Mouse (Mus musculus) kidney, postnatal 0 days (tissue): Measurements from ENCODE around the gene Tctex1d2. TPM values are rescaled to one million over a fixed set of nuclear protein-coding genes. Genes with fewer than 3 reads are reported as not detected.

ENCODE experiments used
- ATAC-seq: fragments of 200-750 bp; cut with Nextera tagmentation; replicated peaks from 2 replicates; pipeline ENCODE4 v1.8.0; 2017; ENCODE audit warnings: low read depth, moderate number of reproducible peaks, moderate TSS enrichment, moderate library complexity; ENCODE audit not compliant: low FRiP score
- DNase-seq: peaks from one replicate; pipeline ENCODE4 v3.0.0-alpha.2; 2016; ENCODE audit warnings: low spot score
- H3K27ac ChIP-seq: fragments of 300-500 bp; sonication (generic); 2 replicates; pipeline ENCODE4 v1.5.1; 2014; ENCODE audit warnings: mild to moderate bottlenecking
- H3K27me3 ChIP-seq: fragments of 300-500 bp; sonication (generic); 2 replicates; pipeline ENCODE4 v1.6.1; 2014; ENCODE audit warnings: low read length, mixed read lengths; ENCODE audit not compliant: insufficient read depth
- H3K36me3 ChIP-seq: fragments of 300-500 bp; sonication (generic); 2 replicates; pipeline ENCODE4 v1.6.1; 2014; ENCODE audit warnings: low read length, mixed read lengths; ENCODE audit not compliant: insufficient read depth
- H3K4me1 ChIP-seq: fragments of 300-500 bp; sonication (generic); replicated peaks from 2 replicates; pipeline ENCODE4 v1.6.1; 2014; ENCODE audit warnings: antibody characterized with exemption, low read length, mixed read lengths; ENCODE audit not compliant: insufficient read depth
- H3K4me2 ChIP-seq: fragments of 300-500 bp; sonication (generic); 2 replicates; pipeline ENCODE4 v1.6.1; 2014; ENCODE audit warnings: mild to moderate bottlenecking, low read length, moderate library complexity, mixed read lengths
- H3K4me3 ChIP-seq: fragments of 300-500 bp; sonication (generic); replicated peaks from 2 replicates; pipeline ENCODE4 v1.5.1; 2014; ENCODE audit warnings: low read depth, low read length
- H3K9ac ChIP-seq: fragments of 300-500 bp; sonication (generic); 2 replicates; pipeline ENCODE4 v1.6.1; 2014; ENCODE audit warnings: low read depth, low read length
- H3K9me3 ChIP-seq: fragments of 300-500 bp; sonication (generic); replicated peaks from 2 replicates; pipeline ENCODE4 v1.6.1; 2016; ENCODE audit warnings: low read length, inconsistent platforms, mixed read lengths
- CTCF ChIP-seq: IDR thresholded peaks from 2 replicates; pipeline ENCODE4 v1.5.1; 2016; ENCODE audit warnings: antibody characterized with exemption, low read depth, mild to moderate bottlenecking, moderate library complexity
- WGBS: fragments of 180-500 bp; shearing (Covaris S2); extraction: QIAGEN DNeasy Blood & Tissue Kit; methylation state at CpG from one replicate; pipeline ENCODE4 v1.1.7; 2014; 5-methylcytosine and 5-hydroxymethylcytosine counted together
- polyA plus RNA-seq: library from polyadenylated mRNA; unstranded; fragments of >200 nt; fragmentation: Nextera tagmentation; extraction: Ambion mirVana; gene quantifications from 2 replicates; pipeline ENCODE4 v1.2.1, GENCODE M21; 2015

Tctex1d2 gene
- 40.1 and 45.1 TPM in 2 replicates for polyA plus RNA-seq

GRCm38 (mm10) chr16:32419517-32420483 lies at the start of gene Tctex1d2:
Tctex1d2 (plus strand) TSS chr16:32419702.
- H3K9me3 ChIP-seq, result no peaks in the 10 kb centered on the region
- H3K4me1 ChIP-seq, result no peaks in the 10 kb centered on the region; the same call in 1 of the 2 replicates
- peak; percentile 97 for ATAC-seq
- H3K4me3 ChIP-seq, result peak within 1 kb of the TSS; percentile 58
- H3K36me3 ChIP-seq, result no peaks in the 10 kb centered on the region
- peak within 1 kb of the TSS; percentile 55 for H3K9ac ChIP-seq
- peak within 1 kb of the TSS; percentile 61 for H3K4me2 ChIP-seq
- no peak for TF ChIP-seq CTCF
- WGBS, result 2% methylated on average over 45 of the region's 45 CpGs
- H3K27ac ChIP-seq, result peak within 1 kb of the TSS; percentile 77
- peak; percentile 98 for DNase-seq
- no peaks in the 10 kb centered on the region for H3K27me3 ChIP-seq

- no peak overlapping the region for H3K9ac ChIP-seq
- no peaks in the 10 kb centered on the region for H3K27me3 ChIP-seq
- H3K4me3 ChIP-seq, result no peak overlapping the region
- H3K9me3 ChIP-seq, result no peaks in the 10 kb centered on the region
- DNase-seq (peak; percentile 38), ATAC-seq (no peak)
- peak; percentile 66 for TF ChIP-seq CTCF
- no peaks in the 10 kb centered on the region for H3K4me1 ChIP-seq
- no peak overlapping the region for H3K27ac ChIP-seq
- peaks cover 18% of the 10 kb centered on the region for H3K36me3 ChIP-seq
- H3K4me2 ChIP-seq, result no peak overlapping the region
- WGBS, result 88% methylated on average over 4 of the region's 4 CpGs
Observed at GRCm38 (mm10) chr16:32371351-32371750, 48.2 kb upstream of the Tctex1d2 start.

- Histone ChIP-seq H3K9ac (no peak overlapping the region), H3K27me3 (no peaks in the 10 kb centered on the region), H3K4me1 (no peaks in the 10 kb centered on the region), H3K36me3 (peaks cover 52% of the 10 kb centered on the region), H3K4me2 (no peak overlapping the region), H3K4me3 (no peak overlapping the region), H3K9me3 (no peaks in the 10 kb centered on the region), H3K27ac (no peak overlapping the region)
- 90% methylated on average over 2 of the region's 2 CpGs for WGBS
- ATAC-seq (no peak), DNase-seq (no peak)
- TF ChIP-seq CTCF, result no peak
Observed at GRCm38 (mm10) chr16:32379575-32379974, 39.9 kb upstream of the Tctex1d2 start.

- H3K4me1 ChIP-seq, result no peaks in the 10 kb centered on the region
- H3K27ac ChIP-seq, result no peak overlapping the region
- no peak overlapping the region for H3K9ac ChIP-seq
- no peak overlapping the region for H3K4me3 ChIP-seq
- no peak overlapping the region for H3K4me2 ChIP-seq
- DNase-seq (no peak), ATAC-seq (no peak)
- H3K9me3 ChIP-seq, result no peaks in the 10 kb centered on the region
- no peaks in the 10 kb centered on the region for H3K27me3 ChIP-seq
- H3K36me3 ChIP-seq, result peaks cover 52% of the 10 kb centered on the region
- TF ChIP-seq CTCF, result no peak
Observed at GRCm38 (mm10) chr16:32382901-32383300, 36.6 kb upstream of the Tctex1d2 start.

GRCm38 (mm10) chr16:32384885-32385284 lies 34.6 kb upstream of the Tctex1d2 start:
- no peak for TF ChIP-seq CTCF

GRCm38 (mm10) chr16:32386826-32387225 lies 32.7 kb upstream of the Tctex1d2 start:
- ATAC-seq (no peak), DNase-seq (no peak)
- no peak overlapping the region for H3K9ac ChIP-seq
- no peak overlapping the region for H3K4me2 ChIP-seq
- TF ChIP-seq CTCF, result no peak
- H3K9me3 ChIP-seq, result no peaks in the 10 kb centered on the region
- no peaks in the 10 kb centered on the region for H3K27me3 ChIP-seq
- 78% methylated on average over 3 of the region's 3 CpGs for WGBS
- H3K4me1 ChIP-seq, result no peaks in the 10 kb centered on the region
- no peak overlapping the region for H3K4me3 ChIP-seq
- H3K36me3 ChIP-seq, result peaks cover 28% of the 10 kb centered on the region
- H3K27ac ChIP-seq, result no peak overlapping the region

More at GRCm38 (mm10) chr16:32384885-32385284, 34.6 kb upstream of the Tctex1d2 start:
- no peak for DNase-seq
- no peak for ATAC-seq
- Histone ChIP-seq H3K4me2 (no peak overlapping the region), H3K27me3 (no peaks in the 10 kb centered on the region), H3K4me1 (no peaks in the 10 kb centered on the region), H3K4me3 (no peak overlapping the region), H3K36me3 (peaks cover 42% of the 10 kb centered on the region), H3K9me3 (no peaks in the 10 kb centered on the region), H3K9ac (no peak overlapping the region), H3K27ac (no peak overlapping the region)
- 77% methylated on average over 2 of the region's 2 CpGs for WGBS
